Mouse (Mus musculus) embryonic facial prominence, embryonic 11.5 days (tissue): ENCODE results near the gene Ddx20. TPM values are rescaled to one million over a fixed set of nuclear protein-coding genes. Genes with fewer than 3 reads are reported as not detected.

ENCODE experiments used
- ATAC-seq: fragments of 200-750 bp; cut with Nextera tagmentation; replicated peaks from 2 replicates; pipeline ENCODE4 v1.8.0; 2017; ENCODE audit warnings: low read depth; ENCODE audit not compliant: insufficient number of reproducible peaks, low FRiP score, low TSS enrichment
- DNase-seq: peaks from one replicate; pipeline ENCODE4 v3.0.0-alpha.2; 2015; ENCODE audit warnings: low spot score
- H3K27ac ChIP-seq: fragments of 300-500 bp; sonication (generic); replicated peaks from 2 replicates; pipeline ENCODE4 v1.5.1; 2014; ENCODE audit warnings: mild to moderate bottlenecking, low read depth, low read length, control low read depth
- H3K27me3 ChIP-seq: fragments of 300-500 bp; sonication (generic); 2 replicates; pipeline ENCODE4 v1.6.1; 2014; ENCODE audit warnings: mild to moderate bottlenecking, low read length, moderate library complexity, mixed read lengths; ENCODE audit not compliant: control insufficient read depth, insufficient read depth
- H3K36me3 ChIP-seq: fragments of 300-500 bp; sonication (generic); replicated peaks from 2 replicates; pipeline ENCODE4 v1.6.1; 2014; ENCODE audit warnings: low read depth, mild to moderate bottlenecking, low read length, moderate library complexity, mixed read lengths; ENCODE audit not compliant: control insufficient read depth, insufficient read depth
- H3K4me1 ChIP-seq: fragments of 300-500 bp; sonication (generic); 2 replicates; pipeline ENCODE4 v1.6.1; 2014; ENCODE audit warnings: low read length, mixed read lengths; ENCODE audit not compliant: control insufficient read depth, insufficient read depth
- H3K4me2 ChIP-seq: fragments of 300-500 bp; sonication (generic); 2 replicates; pipeline ENCODE4 v1.6.1; 2014; ENCODE audit warnings: low read depth, mild to moderate bottlenecking, control low read depth, low read length, moderate library complexity
- H3K4me3 ChIP-seq: fragments of 300-500 bp; sonication (generic); 2 replicates; pipeline ENCODE4 v1.5.1; 2014; ENCODE audit warnings: low read depth, low read length, control low read depth
- H3K9ac ChIP-seq: fragments of 300-500 bp; sonication (generic); replicated peaks from 2 replicates; pipeline ENCODE4 v1.6.1; 2014; ENCODE audit warnings: mild to moderate bottlenecking, control low read depth, low read length
- H3K9me3 ChIP-seq: fragments of 300-500 bp; sonication (generic); replicated peaks from 2 replicates; pipeline ENCODE4 v1.6.1; 2016; ENCODE audit warnings: mild to moderate bottlenecking, low read length, inconsistent platforms, mixed read lengths; ENCODE audit not compliant: control insufficient read depth
- WGBS: fragments of 180-500 bp; shearing (Covaris S2); extraction: QIAGEN DNeasy Blood & Tissue Kit; methylation state at CpG from one replicate; pipeline ENCODE4 v1.1.7; 2014; 5-methylcytosine and 5-hydroxymethylcytosine counted together
- polyA plus RNA-seq: library from polyadenylated mRNA; unstranded; fragments of >200 nt; fragmentation: Nextera tagmentation; extraction: Ambion mirVana; gene quantifications from 2 replicates; pipeline ENCODE4 v1.2.1, GENCODE M21; 2014

Ddx20 gene
- polyA plus RNA-seq, 1 experiment from 2014 or later: 56.8 TPM

- Histone ChIP-seq H3K36me3 (peaks cover 3% of the 10 kb centered on the region; the same call in 1 of the 2 replicates), H3K27me3 (no peaks in the 10 kb centered on the region), H3K4me1 (no peaks in the 10 kb centered on the region), H3K9ac (no peak overlapping the region), H3K4me2 (no peak overlapping the region), H3K9me3 (no peaks in the 10 kb centered on the region), H3K4me3 (no peak overlapping the region), H3K27ac (no peak overlapping the region)
- peak; percentile 48; the same call in 1 of the 2 replicates for ATAC-seq
- 20% methylated on average over 7 of the region's 7 CpGs for WGBS
- peak; percentile 90 for DNase-seq
Observed at GRCm38 (mm10) chr3:105674595-105675218, 12.7 kb downstream of the Ddx20 start.

DNA sequence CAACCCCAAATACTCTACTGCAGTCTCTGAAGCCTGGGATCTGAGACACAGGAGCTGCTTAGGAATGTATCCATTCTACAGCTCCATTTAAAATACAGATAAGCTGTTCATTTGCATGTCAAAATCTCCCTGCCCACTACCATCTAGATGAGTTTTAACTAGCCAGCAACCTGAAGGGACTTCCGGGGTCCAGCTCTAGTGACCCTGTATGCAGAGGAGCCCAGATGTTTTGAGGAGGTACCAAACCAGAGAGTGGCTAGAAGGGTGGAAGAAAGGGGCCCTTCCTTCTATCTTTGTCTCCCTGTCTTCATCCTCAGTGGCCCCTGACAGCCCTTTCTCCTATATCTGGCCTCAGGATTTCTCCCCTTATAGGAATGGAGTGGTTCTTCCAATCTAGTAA lies 16.6 kb downstream of the Ddx20 start:
- Histone ChIP-seq H3K36me3 (no peaks in the 10 kb centered on the region), H3K4me1 (no peaks in the 10 kb centered on the region), H3K4me3 (no peak overlapping the region)

DNA sequence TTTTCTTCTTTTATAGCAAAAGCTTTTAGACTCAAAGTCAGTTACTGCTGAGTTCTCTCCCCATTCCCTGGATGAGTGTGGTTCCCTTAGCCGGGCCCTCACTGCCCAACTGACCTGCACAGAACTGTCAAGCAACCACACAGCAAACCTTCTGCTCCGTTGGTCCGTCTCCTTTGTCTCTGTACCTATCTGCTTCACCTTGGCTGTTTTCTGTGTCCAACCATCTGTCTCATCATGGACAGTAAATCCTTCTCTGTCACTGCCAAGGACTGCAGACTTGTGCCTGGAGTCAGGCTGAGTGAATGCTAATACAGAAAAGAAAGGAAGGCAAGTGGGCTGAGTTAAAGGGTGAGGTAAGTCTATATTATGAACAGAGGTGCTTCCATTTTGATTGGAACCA lies 17.6 kb downstream of the Ddx20 start:
- no peaks in the 10 kb centered on the region for H3K9me3 ChIP-seq
- WGBS: 82% methylated on average over 3 of the region's 3 CpGs
- DNase-seq (no peak), ATAC-seq (no peak)
- no peaks in the 10 kb centered on the region for H3K4me1 ChIP-seq
- no peak overlapping the region for H3K4me2 ChIP-seq
- H3K27ac ChIP-seq: no peak overlapping the region
- no peak overlapping the region for H3K9ac ChIP-seq
- H3K36me3 ChIP-seq: no peaks in the 10 kb centered on the region
- H3K27me3 ChIP-seq: no peaks in the 10 kb centered on the region
- no peak overlapping the region for H3K4me3 ChIP-seq

More for the DNA sequence above, 16.6 kb downstream of the Ddx20 start:
- ATAC-seq: no peak
- Histone ChIP-seq H3K27me3 (no peaks in the 10 kb centered on the region), H3K9me3 (no peaks in the 10 kb centered on the region), H3K27ac (no peak overlapping the region), H3K4me2 (no peak overlapping the region), H3K9ac (no peak overlapping the region)
- DNase-seq: no peak
- 86% methylated on average over 1 of the region's 1 CpGs for whole genome bisulfite sequencing

DNA sequence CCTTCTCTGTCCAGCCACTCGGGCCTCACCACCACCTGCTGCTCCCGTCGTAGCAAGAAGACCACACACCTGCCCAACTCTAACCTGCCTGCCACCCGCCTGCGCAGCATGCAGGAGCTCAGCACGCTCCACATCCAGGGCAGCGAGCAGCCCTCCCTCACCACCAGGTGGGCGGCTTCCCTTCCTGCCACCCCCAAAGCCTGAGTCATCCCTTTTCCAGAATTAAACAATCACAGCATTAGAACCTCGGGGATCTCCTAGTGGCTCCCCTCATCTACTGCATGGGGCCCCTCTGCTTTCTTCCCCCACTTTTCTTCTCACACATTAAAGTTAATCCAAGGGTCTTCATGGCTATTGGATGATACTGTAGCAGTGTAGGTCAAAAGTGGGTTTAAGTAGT lies 19.2 kb downstream of the Ddx20 start:
- no peak overlapping the region for H3K9ac ChIP-seq
- H3K4me2 ChIP-seq: no peak overlapping the region
- no peaks in the 10 kb centered on the region for H3K27me3 ChIP-seq
- 39% methylated on average over 9 of the region's 9 CpGs for WGBS
- no peak overlapping the region for H3K27ac ChIP-seq
- no peaks in the 10 kb centered on the region for H3K4me1 ChIP-seq
- no peaks in the 10 kb centered on the region for H3K36me3 ChIP-seq
- no peak overlapping the region for H3K4me3 ChIP-seq
- no peak for ATAC-seq
- no peak for DNase-seq
- no peaks in the 10 kb centered on the region for H3K9me3 ChIP-seq

DNA sequence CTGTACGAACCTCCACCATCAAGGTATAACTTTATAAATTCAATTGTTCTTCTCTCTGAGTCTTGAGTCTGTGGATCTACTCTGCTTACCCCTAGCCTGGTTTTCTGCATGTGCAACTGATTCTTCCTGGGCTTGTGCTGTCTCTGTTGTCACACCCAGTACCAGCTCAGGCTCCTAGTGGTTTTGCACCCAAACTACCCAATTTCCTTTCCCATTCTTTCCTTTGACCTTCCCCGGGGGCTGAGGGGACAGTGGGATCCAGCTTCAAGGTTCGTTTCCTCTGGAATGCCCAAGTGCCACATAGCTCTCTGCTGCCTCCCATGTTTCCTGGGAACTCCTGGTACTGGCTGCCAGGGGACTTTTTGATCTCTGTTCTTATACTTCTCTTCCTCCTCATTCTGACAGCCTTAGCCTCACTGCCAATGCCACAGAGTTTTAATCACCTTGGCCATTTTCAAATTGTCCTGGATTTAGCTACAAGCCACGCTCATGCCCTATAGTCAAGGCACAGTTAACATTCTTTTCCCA lies 20.3 kb downstream of the Ddx20 start:
- H3K9ac ChIP-seq: no peak overlapping the region
- no peak overlapping the region for H3K27ac ChIP-seq
- no peaks in the 10 kb centered on the region for H3K27me3 ChIP-seq
- 60% methylated on average over 4 of the region's 4 CpGs for WGBS
- no peaks in the 10 kb centered on the region for H3K36me3 ChIP-seq
- no peak overlapping the region for H3K4me3 ChIP-seq
- DNase-seq (no peak), ATAC-seq (no peak)
- no peaks in the 10 kb centered on the region for H3K9me3 ChIP-seq
- H3K4me1 ChIP-seq: no peaks in the 10 kb centered on the region
- no peak overlapping the region for H3K4me2 ChIP-seq

DNA sequence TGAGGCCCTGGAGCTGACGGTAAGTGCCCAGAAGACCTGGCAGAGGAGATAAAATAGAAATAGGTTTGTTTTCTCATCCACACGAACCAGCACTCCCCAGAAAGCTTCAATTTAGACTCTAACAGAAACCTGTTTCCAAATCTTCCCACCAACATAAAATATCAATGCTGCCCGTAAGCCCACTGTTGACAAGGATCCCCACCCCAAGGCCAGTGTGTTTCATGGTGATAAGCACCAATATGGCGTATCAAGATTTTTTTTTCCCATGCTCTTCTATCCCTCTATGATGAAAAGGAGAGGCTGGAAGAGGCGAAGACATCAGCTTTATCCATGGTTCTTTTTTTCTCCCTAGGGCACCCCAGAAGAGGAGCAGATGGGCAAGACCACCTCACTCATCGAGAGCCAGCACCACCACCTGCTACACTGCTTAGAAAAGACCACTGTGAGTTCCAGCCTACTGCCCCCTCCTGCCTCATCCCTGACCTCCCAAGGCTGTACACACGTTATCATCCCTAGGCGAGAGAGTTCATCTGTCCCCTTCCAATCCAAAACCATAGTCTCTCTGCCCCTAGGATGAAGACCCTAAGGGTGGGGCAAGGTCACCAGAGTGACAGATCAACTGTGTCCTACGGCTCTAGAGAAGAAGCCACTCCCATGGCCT lies 22.1 kb downstream of the Ddx20 start:
- ATAC-seq (no peak), DNase-seq (no peak)
- Histone ChIP-seq H3K4me1 (no peaks in the 10 kb centered on the region), H3K4me2 (no peak overlapping the region), H3K9ac (no peak overlapping the region), H3K4me3 (no peak overlapping the region), H3K36me3 (no peaks in the 10 kb centered on the region), H3K9me3 (no peaks in the 10 kb centered on the region), H3K27ac (no peak overlapping the region), H3K27me3 (no peaks in the 10 kb centered on the region)
- WGBS: 82% methylated on average over 9 of the region's 9 CpGs

- Histone ChIP-seq H3K4me1 (no peaks in the 10 kb centered on the region), H3K9me3 (no peaks in the 10 kb centered on the region), H3K9ac (no peak overlapping the region), H3K27me3 (no peaks in the 10 kb centered on the region), H3K4me2 (no peak overlapping the region), H3K4me3 (no peak overlapping the region), H3K27ac (no peak overlapping the region), H3K36me3 (no peaks in the 10 kb centered on the region)
- no peak for ATAC-seq
- DNase-seq: no peak
- WGBS: 76% methylated on average over 8 of the region's 8 CpGs
Observed at GRCm38 (mm10) chr3:105663043-105663442, 24.3 kb downstream of the Ddx20 start.

GRCm38 (mm10) chr3:105660530-105660929 lies 26.8 kb downstream of the Ddx20 start:
- DNase-seq (no peak), ATAC-seq (no peak)
- Histone ChIP-seq H3K9me3 (no peaks in the 10 kb centered on the region), H3K27me3 (no peaks in the 10 kb centered on the region), H3K27ac (no peak overlapping the region), H3K4me2 (no peak overlapping the region), H3K4me3 (no peak overlapping the region), H3K4me1 (no peaks in the 10 kb centered on the region), H3K9ac (no peak overlapping the region), H3K36me3 (no peaks in the 10 kb centered on the region)
- 76% methylated on average over 2 of the region's 2 CpGs for WGBS
